Mouse (Mus musculus) forebrain, embryonic 15.5 days (tissue): ENCODE results near the gene Wasf3. TPM values are rescaled to one million over a fixed set of nuclear protein-coding genes. Genes with fewer than 3 reads are reported as not detected.
"Not testable (repeated sequence)": the region's sequence is repeated elsewhere in the genome, so short reads cannot be mapped to it uniquely, and the experiment has no call there.

Source experiments
- ATAC-seq: fragments of 200-750 bp; cut with Nextera tagmentation; replicated peaks from 2 replicates; pipeline ENCODE4 v1.8.0; 2017; ENCODE audit warnings: mild to moderate bottlenecking, moderate TSS enrichment, moderate library complexity
- H3K27ac ChIP-seq: fragments of 300-500 bp; sonication (generic); replicated peaks from 2 replicates; pipeline ENCODE4 v1.5.1; 2015; ENCODE audit warnings: mild to moderate bottlenecking, inconsistent platforms
- H3K27me3 ChIP-seq: fragments of 300-500 bp; sonication (generic); 2 replicates; pipeline ENCODE4 v1.6.1; 2015; ENCODE audit warnings: inconsistent platforms
- H3K36me3 ChIP-seq: fragments of 300-500 bp; sonication (generic); 2 replicates; pipeline ENCODE4 v1.6.1; 2015; ENCODE audit warnings: mild to moderate bottlenecking, inconsistent platforms
- H3K4me1 ChIP-seq: fragments of 300-500 bp; sonication (generic); 2 replicates; pipeline ENCODE4 v1.6.1; 2015; ENCODE audit warnings: inconsistent platforms
- H3K4me2 ChIP-seq: fragments of 300-500 bp; sonication (generic); replicated peaks from 2 replicates; pipeline ENCODE4 v1.6.1; 2015; ENCODE audit warnings: mild to moderate bottlenecking, inconsistent platforms
- H3K4me3 ChIP-seq: fragments of 300-500 bp; sonication (generic); 2 replicates; pipeline ENCODE4 v1.5.1; 2015; ENCODE audit warnings: mild to moderate bottlenecking, inconsistent platforms
- H3K9ac ChIP-seq: fragments of 300-500 bp; sonication (generic); replicated peaks from 2 replicates; pipeline ENCODE4 v1.6.1; 2015; ENCODE audit warnings: mild to moderate bottlenecking, inconsistent platforms
- H3K9me3 ChIP-seq: fragments of 300-500 bp; sonication (generic); 2 replicates; pipeline ENCODE4 v1.6.1; 2016; ENCODE audit warnings: inconsistent platforms
- WGBS: fragments of 180-500 bp; shearing (Covaris S2); methylation state at CpG from one replicate; pipeline ENCODE4 v1.1.7; 2015; ENCODE audit warnings: mixed read lengths; 5-methylcytosine and 5-hydroxymethylcytosine counted together
- polyA plus RNA-seq: library from polyadenylated mRNA; unstranded; fragments of >200 nt; fragmentation: Nextera tagmentation; extraction: Ambion mirVana; gene quantifications from 2 replicates; pipeline ENCODE4 v1.2.1, GENCODE M21; 2015

The Wasf3 gene
- polyA plus RNA-seq, 1 experiment from 2014 or later = 9.3 TPM

DNA sequence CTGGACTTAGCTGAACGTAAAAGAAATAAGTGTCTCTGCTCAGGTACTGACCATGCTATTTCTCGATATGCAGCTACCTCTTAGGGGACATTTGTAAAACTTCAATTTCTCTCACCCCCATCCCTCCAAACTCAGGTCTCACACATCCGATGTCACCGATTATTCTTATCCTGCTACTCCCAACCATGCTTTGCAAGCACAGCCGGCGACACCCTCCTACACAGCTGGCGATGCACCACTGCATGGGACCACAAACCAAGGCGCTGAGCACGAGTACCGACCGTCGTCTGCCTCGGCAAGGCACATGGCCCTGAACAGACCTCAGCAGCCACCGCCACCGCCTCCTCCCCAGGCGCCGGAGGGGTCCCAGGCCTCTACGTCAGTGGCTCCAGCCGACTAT, 81.9 kb downstream of the Wasf3 start:
- H3K36me3 ChIP-seq = no peaks in the 10 kb centered on the region
- H3K4me3 ChIP-seq = no peak overlapping the region
- no peak overlapping the region for H3K4me2 ChIP-seq
- no peak overlapping the region for H3K27ac ChIP-seq
- H3K4me1 ChIP-seq = no peaks in the 10 kb centered on the region
- 94% methylated on average over 19 of the region's 19 CpGs for WGBS
- no peak for ATAC-seq
- no peaks in the 10 kb centered on the region for H3K27me3 ChIP-seq
- no peaks in the 10 kb centered on the region for H3K9me3 ChIP-seq
- H3K9ac ChIP-seq = no peak overlapping the region

DNA sequence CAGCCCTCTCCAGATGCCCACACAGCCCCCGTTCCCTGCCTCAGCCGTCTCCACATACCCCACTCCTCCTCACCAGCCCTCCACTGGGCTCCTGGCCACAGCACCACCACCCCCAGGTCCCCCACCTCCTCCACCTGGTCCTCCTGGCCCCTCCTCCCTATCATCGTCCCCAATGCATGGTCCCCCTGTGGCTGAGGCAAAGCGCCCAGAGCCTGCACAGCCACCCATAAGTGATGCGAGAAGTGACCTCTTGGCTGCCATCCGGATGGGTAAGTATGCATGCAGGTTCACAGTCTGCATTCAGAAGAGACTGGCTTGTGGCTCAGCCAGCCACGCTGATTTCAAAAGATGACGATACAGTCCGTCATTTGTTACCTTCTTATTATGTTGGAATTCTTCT, 83.5 kb downstream of the Wasf3 start:
- Histone ChIP-seq H3K27me3 (no peaks in the 10 kb centered on the region), H3K27ac (no peak overlapping the region), H3K9me3 (no peaks in the 10 kb centered on the region), H3K4me2 (no peak overlapping the region), H3K4me3 (no peak overlapping the region), H3K4me1 (no peaks in the 10 kb centered on the region), H3K9ac (no peak overlapping the region), H3K36me3 (no peaks in the 10 kb centered on the region)
- WGBS = 87% methylated on average over 9 of the region's 9 CpGs
- ATAC-seq = no peak

DNA sequence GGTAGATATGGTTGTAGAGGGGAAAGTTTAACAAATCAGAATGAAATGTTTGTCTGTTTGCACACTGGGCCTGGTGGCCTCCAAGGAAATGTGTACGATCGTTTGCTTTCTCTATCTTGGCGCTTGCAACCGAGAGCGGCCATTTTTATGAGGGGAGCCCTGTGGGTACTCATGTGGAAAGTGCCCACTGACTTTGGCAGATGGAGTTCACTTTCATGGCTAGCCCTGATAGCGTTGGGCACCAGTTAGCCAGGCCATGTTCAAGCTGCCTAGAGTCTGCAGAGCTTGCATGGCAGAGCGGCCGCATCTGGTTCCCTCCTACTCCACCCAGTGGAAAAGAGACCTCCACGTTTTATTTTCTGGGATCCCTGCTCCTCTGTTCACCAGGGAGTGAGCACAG, 86.0 kb downstream of the Wasf3 start:
- H3K4me3 ChIP-seq = no peak overlapping the region
- H3K36me3 ChIP-seq = no peaks in the 10 kb centered on the region
- no peaks in the 10 kb centered on the region for H3K9me3 ChIP-seq
- no peak overlapping the region for H3K4me2 ChIP-seq
- no peak for ATAC-seq
- no peak overlapping the region for H3K9ac ChIP-seq
- 94% methylated on average over 9 of the region's 9 CpGs for WGBS
- no peak overlapping the region for H3K27ac ChIP-seq
- no peaks in the 10 kb centered on the region for H3K27me3 ChIP-seq
- H3K4me1 ChIP-seq = no peaks in the 10 kb centered on the region

DNA sequence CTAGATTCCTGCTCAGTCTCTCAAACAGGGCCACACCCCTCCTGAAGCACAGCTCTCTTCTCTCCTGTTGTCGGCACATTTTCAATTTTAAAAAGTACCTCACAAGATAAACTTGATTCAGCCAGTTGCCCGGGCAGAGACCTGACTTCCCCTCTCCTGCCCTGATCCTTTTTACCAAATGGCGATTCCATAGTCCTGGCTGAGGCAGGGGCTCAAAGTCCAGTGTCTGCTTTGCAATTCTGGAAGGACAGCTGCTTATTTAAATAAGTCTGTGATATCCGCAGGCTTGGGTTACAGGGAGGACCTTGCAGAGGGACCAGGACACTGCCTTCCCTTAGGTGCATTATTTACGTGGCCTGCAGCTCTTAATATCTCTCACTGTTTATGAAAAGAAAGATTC, 86.5 kb downstream of the Wasf3 start:
- Histone ChIP-seq H3K27ac (no peak overlapping the region), H3K27me3 (no peaks in the 10 kb centered on the region), H3K36me3 (no peaks in the 10 kb centered on the region), H3K9me3 (no peaks in the 10 kb centered on the region), H3K4me1 (no peaks in the 10 kb centered on the region), H3K4me3 (no peak overlapping the region), H3K4me2 (no peak overlapping the region), H3K9ac (no peak overlapping the region)
- ATAC-seq = no peak
- WGBS = 90% methylated on average over 5 of the region's 5 CpGs

DNA sequence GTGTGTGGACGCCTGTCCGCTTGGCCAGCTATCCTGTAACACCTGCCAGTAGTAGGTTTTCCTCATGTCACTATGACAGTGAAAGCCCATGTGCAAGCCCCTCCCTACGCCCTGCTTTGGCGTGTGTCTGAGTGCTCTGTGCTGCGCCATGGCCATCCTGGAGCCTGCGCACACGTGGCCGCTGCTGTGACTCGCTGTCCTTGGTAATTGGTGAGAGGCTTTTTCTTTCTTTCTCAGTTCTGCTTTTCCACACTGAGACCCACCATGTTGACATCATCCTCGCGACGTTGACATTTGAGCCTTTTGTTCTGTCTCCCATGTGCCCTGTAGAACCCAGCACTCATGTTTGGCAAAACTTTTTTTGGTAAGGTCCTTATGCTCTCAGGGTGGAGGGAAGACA, 87.0 kb downstream of the Wasf3 start:
- H3K4me2 ChIP-seq = no peak overlapping the region
- ATAC-seq = no peak

DNA sequence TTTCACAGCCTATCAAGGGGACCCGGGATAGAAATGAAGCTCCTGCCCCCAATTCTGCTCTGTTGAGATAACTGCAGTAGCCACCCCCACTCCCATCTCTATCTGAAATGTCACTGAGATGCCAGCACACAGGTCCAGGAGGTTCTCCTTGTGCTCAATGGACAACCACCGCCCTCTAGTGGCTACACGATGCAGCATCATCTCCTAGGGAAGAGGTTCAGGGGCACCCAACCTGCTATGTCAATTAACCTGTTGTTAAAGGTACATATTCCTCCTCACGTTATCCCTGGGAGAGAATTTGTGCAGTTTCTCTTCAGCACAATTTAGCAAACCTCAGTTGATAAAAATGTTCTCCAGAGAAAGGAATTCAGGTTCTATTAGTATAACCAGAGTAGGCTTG, 94.8 kb downstream of the Wasf3 start:
- not testable (repeated sequence) for ATAC-seq, H3K4me3 ChIP-seq, H3K36me3 ChIP-seq, H3K4me2 ChIP-seq, H3K27me3 ChIP-seq, H3K4me1 ChIP-seq, H3K9me3 ChIP-seq, H3K27ac ChIP-seq, H3K9ac ChIP-seq
- 14% methylated on average over 4 of the region's 4 CpGs for WGBS

More for the DNA sequence above, 87.0 kb downstream of the Wasf3 start:
- Histone ChIP-seq H3K27ac (no peak overlapping the region), H3K9ac (no peak overlapping the region), H3K36me3 (no peaks in the 10 kb centered on the region), H3K4me1 (no peaks in the 10 kb centered on the region), H3K9me3 (no peaks in the 10 kb centered on the region), H3K4me3 (no peak overlapping the region), H3K27me3 (no peaks in the 10 kb centered on the region)
- 92% methylated on average over 12 of the region's 12 CpGs for whole genome bisulfite sequencing

DNA sequence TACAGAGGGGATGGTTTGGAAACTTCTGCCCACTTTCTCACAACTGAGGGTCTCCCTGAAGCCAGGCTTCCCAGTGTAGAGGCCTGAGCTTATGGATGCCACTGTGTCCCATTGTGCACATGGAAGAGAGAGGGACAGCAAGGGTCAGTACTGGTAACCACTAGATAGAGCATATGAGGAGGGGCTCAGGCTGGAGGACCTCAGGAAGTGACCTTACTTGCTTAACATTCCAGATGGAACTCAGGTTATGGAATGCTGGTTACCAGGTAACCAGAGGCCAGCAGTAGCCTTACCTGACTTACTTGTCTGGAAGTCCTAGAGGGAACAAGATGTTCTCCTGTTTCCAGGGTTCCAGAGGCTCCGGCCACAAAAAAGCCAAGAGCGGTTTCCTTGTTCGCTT, 96.9 kb downstream of the Wasf3 start, which contains the start of gene Gm6408:
Gm6408 (plus strand) TSS at position 301 of the 400 bp plus-strand sequence.
- H3K27ac ChIP-seq, ATAC-seq, H3K4me1 ChIP-seq, H3K36me3 ChIP-seq, H3K4me2 ChIP-seq, H3K27me3 ChIP-seq, H3K4me3 ChIP-seq, H3K9me3 ChIP-seq, H3K9ac ChIP-seq: not testable (repeated sequence)
- 96% methylated on average over 3 of the region's 3 CpGs for WGBS

DNA sequence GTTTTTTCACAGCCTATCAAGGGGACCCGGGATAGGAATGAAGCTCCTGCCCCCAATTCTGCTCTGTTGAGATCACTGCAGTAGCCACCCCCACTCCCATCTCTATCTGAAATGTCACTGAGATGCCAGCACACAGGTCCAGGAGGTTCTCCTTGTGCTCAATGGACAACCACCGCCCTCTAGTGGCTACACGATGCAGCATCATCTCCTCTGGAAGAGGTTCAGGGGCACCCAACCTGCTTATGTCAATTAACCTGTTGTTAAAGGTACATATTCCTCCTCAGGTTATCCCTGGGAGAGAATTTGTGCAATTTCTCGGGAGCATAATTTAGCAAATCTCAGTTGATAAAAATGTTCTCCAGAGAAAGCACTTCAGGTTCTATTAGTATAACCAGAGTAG, 104.2 kb downstream of the Wasf3 start:
- not testable (repeated sequence) for H3K9ac ChIP-seq, H3K36me3 ChIP-seq, H3K4me2 ChIP-seq, H3K9me3 ChIP-seq, H3K27ac ChIP-seq, H3K4me3 ChIP-seq, H3K27me3 ChIP-seq, ATAC-seq, H3K4me1 ChIP-seq
- 14% methylated on average over 3 of the region's 4 CpGs for WGBS

DNA sequence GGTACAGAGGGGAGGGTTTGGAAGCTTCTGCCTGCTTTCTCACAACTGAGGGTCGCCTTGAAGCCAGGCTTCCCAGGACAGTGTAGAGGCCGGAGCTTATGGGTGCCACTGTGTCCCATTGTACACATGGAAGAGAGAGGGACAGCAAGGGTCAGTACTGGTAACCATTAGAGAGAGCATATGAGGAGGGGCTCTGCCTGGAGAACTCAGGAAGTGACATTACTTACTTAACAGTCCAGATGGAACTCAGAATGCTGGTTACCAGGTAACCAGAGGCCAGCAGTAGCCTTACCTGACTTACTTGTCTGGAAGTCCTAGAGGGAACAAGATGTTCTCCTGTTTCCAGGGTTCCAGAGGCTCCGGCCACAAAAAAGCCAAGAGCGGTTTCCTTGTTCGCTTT, 106.3 kb downstream of the Wasf3 start, which contains the start of gene Gm6370:
Gm6370 (plus strand) TSS at position 301 of the 400 bp plus-strand sequence.
- not testable (repeated sequence) for ATAC-seq, H3K9me3 ChIP-seq, H3K4me3 ChIP-seq, H3K4me2 ChIP-seq, H3K4me1 ChIP-seq, H3K36me3 ChIP-seq, H3K27ac ChIP-seq, H3K9ac ChIP-seq, H3K27me3 ChIP-seq
- WGBS = no CpG with 5 or more reads among the region's 5 CpGs

DNA sequence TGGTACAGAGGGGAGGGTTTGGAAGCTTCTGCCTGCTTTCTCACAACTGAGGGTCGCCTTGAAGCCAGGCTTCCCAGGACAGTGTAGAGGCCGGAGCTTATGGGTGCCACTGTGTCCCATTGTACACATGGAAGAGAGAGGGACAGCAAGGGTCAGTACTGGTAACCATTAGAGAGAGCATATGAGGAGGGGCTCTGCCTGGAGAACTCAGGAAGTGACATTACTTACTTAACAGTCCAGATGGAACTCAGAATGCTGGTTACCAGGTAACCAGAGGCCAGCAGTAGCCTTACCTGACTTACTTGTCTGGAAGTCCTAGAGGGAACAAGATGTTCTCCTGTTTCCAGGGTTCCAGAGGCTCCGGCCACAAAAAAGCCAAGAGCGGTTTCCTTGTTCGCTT, 117.3 kb downstream of the Wasf3 start, which contains the start of gene 4930449I24Rik:
4930449I24Rik (plus strand) TSS at position 301 of the 400 bp plus-strand sequence.
- not testable (repeated sequence) for H3K27ac ChIP-seq, ATAC-seq, H3K4me2 ChIP-seq, H3K4me3 ChIP-seq, H3K9ac ChIP-seq, H3K9me3 ChIP-seq, H3K4me1 ChIP-seq, H3K36me3 ChIP-seq, H3K27me3 ChIP-seq
- WGBS = no CpG with 5 or more reads among the region's 5 CpGs

DNA sequence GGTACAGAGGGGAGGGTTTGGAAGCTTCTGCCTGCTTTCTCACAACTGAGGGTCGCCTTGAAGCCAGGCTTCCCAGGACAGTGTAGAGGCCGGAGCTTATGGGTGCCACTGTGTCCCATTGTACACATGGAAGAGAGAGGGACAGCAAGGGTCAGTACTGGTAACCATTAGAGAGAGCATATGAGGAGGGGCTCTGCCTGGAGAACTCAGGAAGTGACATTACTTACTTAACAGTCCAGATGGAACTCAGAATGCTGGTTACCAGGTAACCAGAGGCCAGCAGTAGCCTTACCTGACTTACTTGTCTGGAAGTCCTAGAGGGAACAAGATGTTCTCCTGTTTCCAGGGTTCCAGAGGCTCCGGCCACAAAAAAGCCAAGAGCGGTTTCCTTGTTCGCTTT, 129.0 kb downstream of the Wasf3 start, which contains the start of gene Gm3402:
Gm3402 (plus strand) TSS at position 301 of the 400 bp plus-strand sequence.
- not testable (repeated sequence) for H3K4me2 ChIP-seq, H3K4me3 ChIP-seq, H3K27ac ChIP-seq, H3K36me3 ChIP-seq, H3K9ac ChIP-seq, H3K4me1 ChIP-seq, H3K27me3 ChIP-seq, ATAC-seq, H3K9me3 ChIP-seq
- 93% methylated on average over 2 of the region's 5 CpGs for WGBS
